Comparison of ENCODE assay signal across 11 mouse cellular contexts in genomic region chr11:97603891-97604290, GRCm38 (mm10). TPM values are rescaled to one million over a fixed set of nuclear protein-coding genes. Genes with fewer than 3 reads are reported as not detected.
A peak's percentile ranks its signal among the peaks of the same experiment; 100 is the strongest.
DNase-seq lines count a peak whose midpoint lies in the region; ATAC-seq and TF ChIP-seq lines count a peak whose summit lies in the region.
"Had no signal": no experiment of that assay in that cellular context is flagged by ENCODE, and none has a peak within 500 bp of the region (broad histone marks: within the 10 kb centered on the region; RNA-seq: fewer than 3 reads in every experiment).

No protein-coding gene starts in this region.

- H3K4me2 ChIP-seq in heart, embryonic 11.5 days = no peak overlapping the region
- no peak overlapping the region for H3K4me2 ChIP-seq in hindbrain, embryonic 16.5 days (ENCODE audit: low read length)
- H3K4me2 ChIP-seq in midbrain, embryonic 11.5 days = no peak overlapping the region
- no peak overlapping the region for H3K4me2 ChIP-seq in forebrain, embryonic 12.5 days
- H3K4me2 ChIP-seq: hindbrain, embryonic 13.5 days had no signal

- peak; percentile 6 to 26; a peak in 2 of 4 replicates for TF ChIP-seq EP300 in MEL (IDR thresholded peaks at IDR 0.05; ENCODE audit: low read depth in 1 of 2, low read length in 2 of 2)

- ATAC-seq in heart, embryonic 11.5 days (replicated peaks; ENCODE audit: insufficient number of reproducible peaks, low FRiP score, low TSS enrichment) = no peak
- ATAC-seq in granulocyte monocyte progenitor cell, adult 5-6 weeks (replicated peaks; ENCODE audit: poor library complexity, severe bottlenecking) = peak; percentile 67; the same call in 1 of the 2 replicates
- no peak for ATAC-seq in hindbrain, embryonic 16.5 days
- ATAC-seq in midbrain, embryonic 11.5 days (ENCODE audit: low FRiP score) = no peak
- ATAC-seq in forebrain, embryonic 12.5 days (ENCODE audit: low FRiP score) = no peak

- H3K79me2 ChIP-seq in MEL (ENCODE audit: control insufficient read depth, insufficient read depth, low read length, poor library complexity) = no peaks in the 10 kb centered on the region

- no peaks in the 10 kb centered on the region; the same call in 1 of the 2 replicates for H3K27me3 ChIP-seq in heart, embryonic 11.5 days (ENCODE audit: control insufficient read depth, insufficient read depth, low read length)
- H3K27me3 ChIP-seq in MEL (ENCODE audit: control insufficient read depth in 1 of 2, insufficient read depth in 2 of 2, low read length in 2 of 2) = peaks cover 2 to 6% of the 10 kb centered on the region in 2 experiments
- H3K27me3 ChIP-seq in hindbrain, embryonic 16.5 days (replicated peaks; ENCODE audit: control insufficient read depth, insufficient read depth, low read length) = no peaks in the 10 kb centered on the region
- no peaks in the 10 kb centered on the region for H3K27me3 ChIP-seq in midbrain, embryonic 11.5 days (ENCODE audit: control insufficient read depth, insufficient read depth, low read length)
- 0 out of 2 replicates have a peak, but pooled peaks cover 5% of the 10 kb centered on the region for H3K27me3 ChIP-seq in forebrain, embryonic 12.5 days

- DNase-seq in heart, postnatal 4 days = peak; percentile 61
- peak; percentile 82 for DNase-seq in MEL (ENCODE audit: low read depth, low spot score)
- DNase-seq in lung, postnatal 36 days = peak; percentile 83
- DNase-seq in midbrain, embryonic 11.5 days (ENCODE audit: low spot score, missing footprints) = no peak
- DNase-seq: retina, postnatal 1 day had no signal

- no peak overlapping the region for H3K4me3 ChIP-seq in heart, embryonic 11.5 days (ENCODE audit: low read depth, low read length)
- no peak overlapping the region for H3K4me3 ChIP-seq in MEL (ENCODE audit: control insufficient read depth in 1 of 2, insufficient read depth in 1 of 2, low read depth in 2 of 2, low read length in 2 of 2)
- H3K4me3 ChIP-seq in hindbrain, embryonic 16.5 days (ENCODE audit: low read length) = no peak overlapping the region
- H3K4me3 ChIP-seq in midbrain, embryonic 11.5 days (ENCODE audit: low read depth, low read length) = no peak overlapping the region
- H3K4me3 ChIP-seq in forebrain, embryonic 12.5 days (replicated peaks) = no peak overlapping the region
- H3K4me3 ChIP-seq: hindbrain, embryonic 13.5 days had no signal

- TF ChIP-seq CTCF in MEL (IDR thresholded peaks at IDR 0.05 in 2 of 3, conservative IDR thresholded peaks at IDR 0.05 in 1 of 3; ENCODE audit: control insufficient read depth in 1 of 3, insufficient read depth in 1 of 3, low read depth in 2 of 3, low read length in 3 of 3, poor library complexity in 1 of 3, severe bottlenecking in 1 of 3) = no peak

- WGBS in heart, embryonic 11.5 days (ENCODE audit: insufficient replicate concordance) = 57% methylated on average over 10 of the region's 10 CpGs
- WGBS in hindbrain, embryonic 16.5 days = 77% methylated on average over 10 of the region's 10 CpGs
- WGBS in midbrain, embryonic 11.5 days = 82% methylated on average over 10 of the region's 10 CpGs
- 83% methylated on average over 10 of the region's 10 CpGs for WGBS in forebrain, embryonic 12.5 days

- no peak overlapping the region for H3K27ac ChIP-seq in heart, embryonic 11.5 days (ENCODE audit: low read depth, low read length)
- H3K27ac ChIP-seq in MEL (ENCODE audit: control insufficient read depth, low read depth, low read length) = no peak overlapping the region
- H3K27ac ChIP-seq in hindbrain, embryonic 16.5 days (ENCODE audit: low read depth, low read length) = no peak overlapping the region
- H3K27ac ChIP-seq in midbrain, embryonic 11.5 days (ENCODE audit: low read depth, low read length) = no peak overlapping the region
- no peak overlapping the region for H3K27ac ChIP-seq in forebrain, embryonic 12.5 days
- H3K27ac ChIP-seq: hindbrain, embryonic 13.5 days had no signal

- no peaks in the 10 kb centered on the region for H3K4me1 ChIP-seq in heart, embryonic 11.5 days (ENCODE audit: control insufficient read depth, insufficient read depth, low read length)
- H3K4me1 ChIP-seq in MEL (ENCODE audit: control insufficient read depth in 1 of 2, insufficient read depth in 2 of 2, low read length in 2 of 2) = peaks cover 0 to 5% of the 10 kb centered on the region in 2 experiments; a peak in 3 of 4 replicates
- H3K4me1 ChIP-seq in hindbrain, embryonic 16.5 days (ENCODE audit: control insufficient read depth, insufficient read depth, low read depth, low read length) = no peaks in the 10 kb centered on the region
- peaks cover 5% of the 10 kb centered on the region; the same call in 1 of the 2 replicates for H3K4me1 ChIP-seq in midbrain, embryonic 11.5 days (ENCODE audit: control insufficient read depth, insufficient read depth, low read length)
- H3K4me1 ChIP-seq in forebrain, embryonic 12.5 days = peaks cover 9% of the 10 kb centered on the region; the same call in 1 of the 2 replicates
- H3K4me1 ChIP-seq: hindbrain, embryonic 13.5 days had no signal

- TF ChIP-seq POLR2A in MEL (IDR thresholded peaks at IDR 0.05; ENCODE audit: control insufficient read depth in 1 of 2, insufficient read depth in 1 of 2, low read depth in 1 of 2, low read length in 2 of 2, poor library complexity in 1 of 2) = no peak

- TF ChIP-seq RAD21 in MEL (IDR thresholded peaks at IDR 0.05; ENCODE audit: low read depth, low read length) = no peak

- no peaks in the 10 kb centered on the region for H3K9me3 ChIP-seq in heart, embryonic 11.5 days (replicated peaks; ENCODE audit: control insufficient read depth, low read length)
- H3K9me3 ChIP-seq in MEL (replicated peaks; ENCODE audit: insufficient read depth, low read length) = no peaks in the 10 kb centered on the region
- no peaks in the 10 kb centered on the region for H3K9me3 ChIP-seq in hindbrain, embryonic 16.5 days (ENCODE audit: control insufficient read depth, low read length)
- no peaks in the 10 kb centered on the region for H3K9me3 ChIP-seq in midbrain, embryonic 11.5 days (ENCODE audit: control insufficient read depth, low read length)
- no peaks in the 10 kb centered on the region for H3K9me3 ChIP-seq in forebrain, embryonic 12.5 days
- H3K9me3 ChIP-seq: G1E; hindbrain, embryonic 13.5 days had no signal

- H3K9ac ChIP-seq in heart, embryonic 11.5 days (ENCODE audit: low read depth, low read length) = no peak overlapping the region
- no peak overlapping the region for H3K9ac ChIP-seq in MEL (ENCODE audit: control insufficient read depth, low read depth, low read length, poor library complexity, severe bottlenecking)
- H3K9ac ChIP-seq in hindbrain, embryonic 16.5 days (ENCODE audit: low read depth, low read length) = no peak overlapping the region
- no peak overlapping the region for H3K9ac ChIP-seq in midbrain, embryonic 11.5 days (ENCODE audit: low read length)
- no peak overlapping the region for H3K9ac ChIP-seq in forebrain, embryonic 12.5 days
- H3K9ac ChIP-seq: hindbrain, embryonic 13.5 days had no signal

- H3K36me3 ChIP-seq in heart, embryonic 11.5 days (ENCODE audit: control insufficient read depth, insufficient read depth, low read length) = no peaks in the 10 kb centered on the region
- peaks cover 0 to 2% of the 10 kb centered on the region in 2 experiments; a peak in 1 of 4 replicates for H3K36me3 ChIP-seq in MEL (ENCODE audit: control insufficient read depth in 1 of 2, insufficient read depth in 2 of 2, low read length in 2 of 2)
- no peaks in the 10 kb centered on the region for H3K36me3 ChIP-seq in hindbrain, embryonic 16.5 days (ENCODE audit: control insufficient read depth, insufficient read depth, low read length)
- H3K36me3 ChIP-seq in midbrain, embryonic 11.5 days (ENCODE audit: control insufficient read depth, insufficient read depth, low read length) = no peaks in the 10 kb centered on the region
- no peaks in the 10 kb centered on the region for H3K36me3 ChIP-seq in forebrain, embryonic 12.5 days (replicated peaks)
- H3K36me3 ChIP-seq: hindbrain, embryonic 13.5 days had no signal

RNA-seq across cellular contexts. Expression of gene Epop, which starts 25.6 kb away (rescaled TPM):
- 1 to 10 TPM; 1.4 TPM for total RNA-seq in heart, postnatal 4 days (2021)
- 1.4 and 1.5 TPM in 2 replicates for polyA plus RNA-seq in heart, embryonic 11.5 days (2014; fragmentation: Nextera tagmentation; extraction: Ambion mirVana)
- not detected in 2 replicates for total RNA-seq in MEL (2012; rRNA removed)
- not detected for polyA plus RNA-seq in MEL (2012; ENCODE audit: insufficient read depth in 1 of 2, insufficient read length in 2 of 2, low read depth in 1 of 2, low replicate concordance in 2 of 2, missing spikeins in 1 of 2)
- total RNA-seq in granulocyte monocyte progenitor cell, adult 5-6 weeks (2014; fragmentation: Nextera tagmentation) = 7.5 and 8.1 TPM in 2 replicates
- 1.6 and 2.5 TPM in 2 replicates for total RNA-seq in granulocyte monocyte progenitor cell, adult 5-6 weeks (2017)
- polyA plus RNA-seq in hindbrain, embryonic 16.5 days (2015; fragmentation: Nextera tagmentation; extraction: Ambion mirVana) = 1.2 and 1.4 TPM in 2 replicates
- 7.0 and 12.0 TPM in 2 replicates for polyA plus RNA-seq in midbrain, embryonic 11.5 days (2014; fragmentation: Nextera tagmentation; extraction: Ambion mirVana)
- 10.0 and 11.9 TPM in 2 replicates for polyA plus RNA-seq in forebrain, embryonic 12.5 days (2016; fragmentation: Nextera tagmentation; extraction: Ambion mirVana)

RNA-seq across cellular contexts. Expression of gene Srcin1, which starts 27.9 kb away (rescaled TPM):
- under 1 TPM; 0.12 to 0.23 TPM for total RNA-seq in heart, postnatal 4 days (2021)
- 0.06 and 0.23 TPM in 2 replicates for polyA plus RNA-seq in heart, embryonic 11.5 days (2014; fragmentation: Nextera tagmentation; extraction: Ambion mirVana)
- 0.03 and 0.04 TPM in 2 replicates for total RNA-seq in MEL (2012; rRNA removed)
- under 1 TPM in 1 of 2 experiments, not detected in 1; 0.10 TPM for polyA plus RNA-seq in MEL (2012; ENCODE audit: insufficient read depth in 1 of 2, insufficient read length in 2 of 2, low read depth in 1 of 2, low replicate concordance in 2 of 2, missing spikeins in 1 of 2)
- not detected in 2 replicates for total RNA-seq in granulocyte monocyte progenitor cell, adult 5-6 weeks (2014; fragmentation: Nextera tagmentation)
- not detected in 2 replicates for total RNA-seq in granulocyte monocyte progenitor cell, adult 5-6 weeks (2017)
- 8.0 and 8.9 TPM in 2 replicates for polyA plus RNA-seq in hindbrain, embryonic 16.5 days (2015; fragmentation: Nextera tagmentation; extraction: Ambion mirVana)
- 1.7 and 2.2 TPM in 2 replicates for polyA plus RNA-seq in midbrain, embryonic 11.5 days (2014; fragmentation: Nextera tagmentation; extraction: Ambion mirVana)
- 5.2 and 5.7 TPM in 2 replicates for polyA plus RNA-seq in forebrain, embryonic 12.5 days (2016; fragmentation: Nextera tagmentation; extraction: Ambion mirVana)

RNA-seq across cellular contexts. Expression of gene Mllt6, which starts 59.3 kb away (rescaled TPM):
- 10 to 100 TPM; 50.2 to 51.1 TPM for total RNA-seq in heart, postnatal 4 days (2021)
- 2.9 and 3.3 TPM in 2 replicates for polyA plus RNA-seq in heart, embryonic 11.5 days (2014; fragmentation: Nextera tagmentation; extraction: Ambion mirVana)
- 15.1 and 17.2 TPM in 2 replicates for total RNA-seq in MEL (2012; rRNA removed)
- polyA plus RNA-seq in MEL (2012; ENCODE audit: insufficient read depth in 1 of 2, insufficient read length in 2 of 2, low read depth in 1 of 2, low replicate concordance in 2 of 2, missing spikeins in 1 of 2) = 10 to 100 TPM in 1 of 2 experiments, not detected in 1; 17.6 TPM
- total RNA-seq in granulocyte monocyte progenitor cell, adult 5-6 weeks (2014; fragmentation: Nextera tagmentation) = 5.7 and 8.5 TPM in 2 replicates
- 4.9 and 6.5 TPM in 2 replicates for total RNA-seq in granulocyte monocyte progenitor cell, adult 5-6 weeks (2017)
- 3.1 and 3.3 TPM in 2 replicates for polyA plus RNA-seq in hindbrain, embryonic 16.5 days (2015; fragmentation: Nextera tagmentation; extraction: Ambion mirVana)
- polyA plus RNA-seq in midbrain, embryonic 11.5 days (2014; fragmentation: Nextera tagmentation; extraction: Ambion mirVana) = 3.5 and 4.3 TPM in 2 replicates
- polyA plus RNA-seq in forebrain, embryonic 12.5 days (2016; fragmentation: Nextera tagmentation; extraction: Ambion mirVana) = 3.3 and 3.7 TPM in 2 replicates
